Mouse (Mus musculus) kidney, postnatal 36 days (tissue): ENCODE results near the gene Dock4.
A peak's percentile ranks its signal among the peaks of the same experiment; 100 is the strongest.
"Not testable (repeated sequence)": the region's sequence is repeated elsewhere in the genome, so short reads cannot be mapped to it uniquely, and the experiment has no call there.

Experiments used
- DNase-seq, 2 experiments: peaks; one replicate each; pipeline ENCODE4 v3.0.0; 2021 to 2022; ENCODE audit warnings: mixed read lengths in 2 of 2

Dock4 gene

DNA sequence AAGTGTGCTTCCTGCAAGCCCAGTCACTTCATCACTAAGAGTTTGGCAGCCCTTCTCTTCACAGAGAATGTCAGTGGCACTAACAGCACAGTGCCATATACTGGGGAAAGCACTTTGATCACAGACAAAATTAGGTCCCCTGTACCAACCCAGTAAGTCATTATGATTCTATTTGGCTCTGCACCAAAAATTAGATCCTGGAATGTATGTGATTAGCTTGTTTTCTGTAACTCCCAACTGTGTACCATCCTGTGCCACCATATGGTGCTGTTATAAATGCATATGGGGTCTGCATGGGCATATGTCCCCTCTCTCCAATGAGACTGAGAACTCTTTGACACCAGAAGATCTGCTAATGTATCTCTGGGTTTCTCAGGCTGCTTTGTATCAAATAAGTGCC, 382.3 kb downstream of the Dock4 start:
- DNase-seq = no peak

- DNase-seq = no peak
These were observed 383.5 kb downstream of the Dock4 start for GRCm38 (mm10) chr12:40829269-40829668.

GRCm38 (mm10) chr12:40832157-40832556, 386.4 kb downstream of the Dock4 start:
- peak; percentile 18 to 48 for DNase-seq

DNA sequence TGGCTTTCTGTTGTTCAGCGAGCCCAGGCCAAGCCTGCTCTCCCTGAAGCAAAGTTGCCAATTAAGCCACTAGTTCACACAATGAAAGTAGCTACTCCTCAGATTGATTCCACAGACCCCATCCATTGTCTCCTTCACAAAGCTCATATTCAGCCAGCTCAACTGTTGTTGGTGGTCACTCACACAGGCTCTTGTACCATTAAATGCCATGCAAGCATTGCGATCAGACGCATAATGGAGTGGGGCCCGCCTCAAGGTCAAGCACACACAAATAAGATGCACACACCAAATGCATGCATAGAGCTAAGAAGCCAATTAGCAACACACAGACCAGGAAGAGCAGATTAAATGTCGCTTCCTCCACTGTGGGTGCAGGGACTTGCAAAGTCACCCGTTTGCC, 391.2 kb downstream of the Dock4 start:
- DNase-seq = no peak

GRCm38 (mm10) chr12:40837597-40838337, 392.0 kb downstream of the Dock4 start:
- DNase-seq = peak; percentile 48 to 83

DNA sequence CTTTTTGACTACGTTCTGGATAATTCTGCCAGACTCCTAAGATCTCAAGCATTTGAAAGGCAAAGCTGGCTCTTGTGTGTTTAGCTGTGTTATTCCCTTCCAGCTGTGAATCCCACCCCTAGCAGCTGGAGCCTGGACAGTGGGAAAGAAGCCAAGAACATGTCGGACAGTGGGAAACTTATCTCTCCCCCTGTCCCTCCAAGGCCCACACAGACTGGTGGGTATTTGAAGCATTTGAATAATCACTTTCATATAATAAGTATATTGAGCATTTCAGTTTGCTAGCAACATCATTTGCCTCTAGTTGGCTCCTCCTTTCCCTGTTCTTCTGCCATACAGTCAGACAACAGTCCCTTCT, 392.6 kb downstream of the Dock4 start:
- DNase-seq = no peak

- peak in 1 of 2 experiments; percentile 6 for DNase-seq
These were observed 393.2 kb downstream of the Dock4 start for GRCm38 (mm10) chr12:40838940-40839339.

DNA sequence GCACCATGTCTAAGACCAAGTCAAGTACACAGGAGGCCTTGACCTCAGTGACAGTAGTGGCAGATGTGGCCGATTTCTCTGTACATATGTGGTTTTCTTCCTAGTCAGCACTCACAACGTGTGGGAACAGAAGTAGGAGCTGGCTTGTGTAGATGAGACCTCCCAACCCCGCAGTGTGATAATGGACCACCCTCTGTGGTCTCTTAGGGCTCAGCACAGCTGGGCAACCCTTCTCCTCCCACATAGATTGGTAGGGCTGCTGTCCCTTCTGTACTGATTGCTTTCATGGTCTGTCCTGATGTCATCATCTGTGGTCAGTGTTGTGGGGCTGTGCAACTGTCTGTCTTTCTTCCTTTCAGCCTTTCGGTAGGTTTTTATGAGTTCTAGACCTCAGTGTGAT, 394.1 kb downstream of the Dock4 start:
- no peak for DNase-seq

GRCm38 (mm10) chr12:40842251-40842988, 396.7 kb downstream of the Dock4 start:
- DNase-seq = no peak

DNA sequence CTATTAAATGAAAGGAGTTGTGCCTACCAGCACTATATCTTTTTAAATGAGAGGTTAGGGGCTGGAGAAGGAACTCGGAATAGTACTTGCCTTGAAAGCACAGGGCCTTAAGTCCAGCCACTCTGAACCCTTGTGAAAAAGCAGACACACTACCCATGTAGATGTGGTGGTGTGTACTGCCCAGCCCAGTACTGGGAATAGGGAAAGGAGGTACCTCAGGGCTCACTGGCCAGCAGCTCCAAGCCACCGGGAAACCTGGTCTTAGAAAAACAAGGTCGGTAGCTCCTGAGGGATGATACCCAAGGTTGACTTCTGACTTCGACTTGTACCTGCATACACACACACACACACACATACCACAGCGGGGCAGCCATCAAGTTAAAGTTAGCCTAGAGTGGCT, 397.2 kb downstream of the Dock4 start:
- DNase-seq = no peak

- DNase-seq = no peak
These were observed 397.8 kb downstream of the Dock4 start for GRCm38 (mm10) chr12:40843474-40844080.

GRCm38 (mm10) chr12:40844324-40844723, 398.6 kb downstream of the Dock4 start:
- DNase-seq = no peak

- DNase-seq = no peak
These were observed 409.1 kb downstream of the Dock4 start for GRCm38 (mm10) chr12:40854705-40855367.

GRCm38 (mm10) chr12:40857466-40857865, 411.7 kb downstream of the Dock4 start:
- DNase-seq = no peak

DNA sequence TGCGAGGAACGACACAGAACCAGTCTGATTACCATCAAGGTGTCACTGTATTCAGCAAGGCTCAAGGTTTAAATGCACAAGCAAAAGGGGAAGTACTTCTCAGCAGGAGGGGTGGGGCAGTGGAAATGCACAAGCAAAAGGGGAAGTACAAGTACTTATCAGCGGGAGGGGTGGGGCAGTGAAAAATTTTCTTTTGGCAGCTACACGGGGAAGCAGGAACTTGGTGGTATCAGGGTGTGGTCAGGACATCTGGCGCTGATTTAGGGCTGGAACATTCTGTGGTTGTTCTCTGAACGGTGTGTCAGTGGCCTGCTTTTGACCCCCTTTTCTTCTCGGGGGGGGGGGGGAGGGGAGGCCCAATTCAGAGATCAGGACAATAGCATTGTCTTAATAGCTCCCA, 413.0 kb downstream of the Dock4 start:
- not testable (repeated sequence) for DNase-seq

DNA sequence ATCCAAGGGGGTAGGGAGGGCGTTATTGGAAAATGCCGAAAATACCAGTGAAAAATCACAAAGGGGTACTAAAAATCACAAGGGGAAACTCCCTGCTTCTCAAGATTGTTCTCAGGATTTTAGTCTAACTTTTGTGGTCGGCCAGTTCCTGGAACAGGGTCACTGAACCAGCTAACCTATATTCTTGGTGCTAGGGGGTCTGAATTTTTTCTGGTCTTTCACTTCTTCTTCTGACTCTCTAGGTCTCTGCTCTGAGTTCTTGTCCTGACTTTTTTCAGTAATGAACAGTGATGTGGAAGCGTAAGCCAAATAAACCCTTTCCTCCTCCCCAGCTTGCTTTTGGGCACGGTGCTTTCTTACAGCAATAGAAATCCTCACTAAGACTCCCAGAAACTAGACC, 424.6 kb downstream of the Dock4 start:
- no peak for DNase-seq

- DNase-seq = no peak
These were observed 427.0 kb downstream of the Dock4 start for GRCm38 (mm10) chr12:40872716-40873115.

DNA sequence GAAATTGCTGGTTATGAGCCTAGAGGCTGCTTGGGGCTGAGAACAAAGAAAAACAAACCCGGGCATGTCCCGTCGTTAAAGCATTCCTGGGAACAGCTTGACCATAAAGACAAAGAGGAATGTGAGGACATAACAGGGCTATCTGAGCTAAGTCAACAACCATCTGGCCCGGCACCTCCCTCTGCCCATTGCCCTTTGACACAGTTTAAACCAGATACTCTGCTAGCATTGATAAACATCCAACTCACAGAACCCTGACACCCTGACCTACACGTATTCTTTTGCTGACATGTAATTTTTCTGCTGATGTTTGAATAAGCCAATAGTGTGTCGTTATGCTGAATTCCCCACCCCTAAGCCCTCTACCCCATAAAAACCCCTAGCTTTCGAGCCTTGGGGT, 427.5 kb downstream of the Dock4 start:
- DNase-seq = not testable (repeated sequence)

- no peak for DNase-seq
These were observed 439.2 kb downstream of the Dock4 start for GRCm38 (mm10) chr12:40884976-40885375.

- no peak for DNase-seq
These were observed 439.6 kb downstream of the Dock4 start for GRCm38 (mm10) chr12:40885377-40885776.

- no peak for DNase-seq
These were observed 441.7 kb downstream of the Dock4 start for GRCm38 (mm10) chr12:40887496-40887895.

GRCm38 (mm10) chr12:40888261-40888791, 442.6 kb downstream of the Dock4 start:
- DNase-seq = no peak

- DNase-seq = peak; percentile 24 to 47
These were observed 443.1 kb downstream of the Dock4 start for GRCm38 (mm10) chr12:40888829-40889228.
